Mouse (Mus musculus) gastrocnemius, postnatal 25 days (tissue): ENCODE results near the gene Engase. TPM values are rescaled to one million over a fixed set of nuclear protein-coding genes. Genes with fewer than 3 reads are reported as not detected.

ENCODE experiments used
- DNase-seq: peaks from one replicate; pipeline ENCODE4 v3.0.0; 2022
- long read RNA-seq, 2 experiments: library from polyadenylated mRNA; stranded (forward); transcript quantifications; one replicate each; pipeline ENCODE4 v2.0.0; 2021
- total RNA-seq, 2 experiments: library from RNA; stranded (reverse); gene quantifications; 1 replicate in 1 of 2; 2 replicates in 1 of 2; pipeline ENCODE4 v1.2.3; 2021

Engase gene
- 1 to 10 TPM; 5.4 to 9.5 TPM for total RNA-seq
- long read RNA-seq, experiment 1, partial matches to known transcripts: 0 of 2 reads
- long read RNA-seq, experiment 1, other reads (novel, unspliced or antisense): 2 of 2 reads
- long read RNA-seq, experiment 2, full-length matches to known transcripts: 2 of 4 reads
- long read RNA-seq, experiment 2, partial matches to known transcripts: 0 of 4 reads
- long read RNA-seq, experiment 2, other reads (novel, unspliced or antisense): 2 of 4 reads

DNA sequence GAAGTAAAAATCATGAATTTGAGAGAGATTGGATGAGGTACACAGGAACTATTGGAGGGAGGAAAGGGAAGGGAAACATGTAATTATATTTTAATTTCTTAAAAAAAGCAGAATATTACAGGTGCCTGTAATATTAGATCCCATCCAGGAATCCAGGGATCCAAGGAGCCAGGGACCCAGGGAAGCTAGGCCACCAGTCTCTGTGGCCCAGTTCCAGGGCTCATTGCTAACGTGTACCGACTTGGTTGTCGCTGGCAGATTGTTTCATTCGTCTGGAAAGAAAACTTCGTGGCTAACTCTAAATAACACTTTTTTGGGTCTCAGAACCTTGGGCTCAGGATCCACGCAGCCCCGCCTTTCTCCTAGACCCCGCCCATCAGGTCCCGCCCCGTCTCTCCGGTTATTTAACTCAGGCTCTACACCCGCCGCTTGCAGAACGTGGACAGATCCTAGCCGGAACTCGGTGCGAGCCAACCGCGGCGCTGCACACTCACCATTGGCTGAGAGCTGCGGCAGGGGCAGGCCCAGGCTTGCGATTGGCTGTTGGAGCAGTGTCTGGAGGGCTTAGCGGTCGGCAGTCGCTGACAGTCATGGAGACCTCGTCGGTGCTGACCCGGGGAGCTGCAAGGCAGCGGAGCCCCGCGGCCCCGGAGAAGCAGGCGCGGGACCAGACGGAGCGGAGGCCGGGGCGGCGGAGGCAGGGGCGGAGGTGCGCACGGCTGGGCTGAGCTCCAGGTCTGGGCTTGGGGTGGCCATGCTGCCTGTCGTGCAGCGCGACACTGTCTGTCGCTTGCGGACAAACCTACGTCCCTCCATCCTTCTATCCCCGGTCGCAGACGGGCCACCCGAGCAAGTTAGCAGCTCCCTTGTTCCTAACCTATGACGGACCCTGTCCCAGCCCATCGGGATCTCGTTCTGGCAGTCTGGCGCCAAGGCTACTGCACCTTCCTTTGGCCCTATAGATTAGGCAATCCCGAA is at the start of gene Engase:
Gene Engase, plus strand, starts transcription at position 434 of the 978 bp plus-strand sequence.
- peak; percentile 98 for DNase-seq

DNA sequence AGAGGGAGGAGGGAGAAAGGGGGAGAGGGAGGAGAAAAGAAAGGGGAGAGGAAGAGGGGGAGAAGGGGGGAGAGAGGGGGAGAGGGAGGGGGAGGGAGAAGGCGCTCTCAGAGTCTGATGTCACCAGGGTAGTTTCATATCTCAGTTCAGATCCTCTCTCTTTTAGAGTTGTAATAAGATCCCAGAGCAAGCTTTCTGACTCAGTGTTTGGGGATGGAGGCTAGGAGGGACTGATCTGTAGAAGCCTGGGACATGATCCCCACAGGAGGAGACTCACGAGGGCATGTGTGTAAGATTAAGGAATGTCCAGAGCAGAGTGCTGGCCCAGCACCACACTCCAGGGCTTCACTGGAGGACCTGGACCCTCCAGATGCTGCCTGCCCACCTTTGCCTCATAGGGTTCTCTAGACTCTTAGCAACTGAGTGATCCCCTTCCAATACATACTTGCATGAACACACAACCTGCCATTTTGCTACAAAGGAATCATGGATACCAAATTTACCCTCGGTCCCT is 49.3 kb upstream of the Engase start:
- DNase-seq: no peak

DNA sequence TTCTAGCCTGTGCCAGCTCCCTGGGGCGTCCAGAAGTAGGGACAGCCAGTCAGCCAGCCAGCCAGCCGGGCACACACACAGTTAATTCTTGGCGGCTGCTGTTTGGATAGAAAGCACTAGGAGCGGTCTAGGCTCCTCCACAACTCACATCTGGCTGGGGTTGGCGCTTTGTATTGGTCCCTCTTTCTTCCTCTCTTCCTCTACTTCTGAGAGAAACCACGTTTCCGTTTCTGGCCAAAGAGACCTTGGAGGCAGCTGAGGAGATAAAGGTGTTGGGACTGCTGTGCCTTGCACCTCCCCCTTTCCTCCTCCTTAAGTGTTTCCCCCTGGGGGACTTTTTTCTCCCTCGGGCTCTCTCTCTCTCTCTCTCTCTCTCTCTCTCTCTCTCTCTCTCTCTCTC is 48.6 kb upstream of the Engase start, which contains the start of gene C1qtnf1:
Gene C1qtnf1, plus strand, starts transcription at position 218 of the 400 bp plus-strand sequence.
- no peak for DNase-seq

DNA sequence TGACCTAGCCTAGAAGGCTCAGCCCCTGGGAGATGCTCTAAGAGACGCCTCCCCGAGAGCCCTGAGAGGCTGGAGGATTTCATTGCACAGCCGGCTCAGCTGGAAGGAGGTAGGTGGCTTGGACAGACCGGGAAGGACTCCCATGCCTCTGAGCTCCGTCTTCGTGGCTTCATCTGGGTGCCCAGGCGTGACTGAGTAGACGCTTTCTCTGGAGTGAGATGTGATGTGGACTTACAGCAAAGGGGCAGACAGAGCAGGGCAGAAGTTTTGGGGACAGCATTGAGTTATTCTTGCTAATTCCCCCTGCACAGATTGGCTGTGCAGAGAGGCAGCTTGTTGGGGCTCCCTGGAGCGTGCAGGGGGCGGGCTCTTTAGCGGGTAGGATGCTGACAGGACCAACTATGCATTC is 48.2 kb upstream of the Engase start:
- DNase-seq: no peak

DNA sequence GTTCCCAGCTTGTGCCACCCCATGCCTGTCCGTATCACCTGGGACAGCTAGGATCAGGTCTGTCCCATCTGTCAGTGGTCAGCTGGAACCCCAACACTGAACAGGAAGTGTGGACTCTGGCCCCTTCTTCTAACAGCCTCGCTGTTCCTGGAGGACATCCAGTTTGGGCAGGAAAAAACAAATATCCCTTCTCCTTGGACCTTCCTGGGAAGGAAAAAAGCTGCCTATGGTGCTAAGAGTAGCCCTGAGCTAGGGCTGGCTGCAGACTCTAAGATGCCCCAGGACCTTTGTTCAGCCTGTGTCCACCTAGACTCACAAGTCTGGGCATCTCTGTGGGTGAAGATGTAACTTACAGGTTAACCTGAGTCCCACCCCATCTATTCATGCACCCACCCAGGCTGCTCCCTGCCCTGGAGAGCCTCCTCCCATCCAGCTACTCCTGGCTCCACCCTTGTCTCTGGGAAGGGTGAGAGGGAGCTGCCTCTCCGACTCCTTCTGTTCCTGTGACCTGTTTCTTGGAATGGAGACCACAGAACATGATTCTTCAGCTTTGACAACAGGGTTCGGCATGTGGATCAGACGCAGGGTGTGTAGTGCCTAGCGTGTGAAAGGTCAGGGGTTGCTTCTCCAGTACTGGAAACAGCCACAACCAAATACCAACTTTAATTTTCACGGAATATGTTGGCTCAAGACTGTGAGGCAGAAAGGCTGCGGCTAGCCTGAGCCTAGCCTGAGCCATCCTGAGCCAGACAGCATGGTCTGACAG is 47.5 kb upstream of the Engase start:
- DNase-seq: no peak

DNA sequence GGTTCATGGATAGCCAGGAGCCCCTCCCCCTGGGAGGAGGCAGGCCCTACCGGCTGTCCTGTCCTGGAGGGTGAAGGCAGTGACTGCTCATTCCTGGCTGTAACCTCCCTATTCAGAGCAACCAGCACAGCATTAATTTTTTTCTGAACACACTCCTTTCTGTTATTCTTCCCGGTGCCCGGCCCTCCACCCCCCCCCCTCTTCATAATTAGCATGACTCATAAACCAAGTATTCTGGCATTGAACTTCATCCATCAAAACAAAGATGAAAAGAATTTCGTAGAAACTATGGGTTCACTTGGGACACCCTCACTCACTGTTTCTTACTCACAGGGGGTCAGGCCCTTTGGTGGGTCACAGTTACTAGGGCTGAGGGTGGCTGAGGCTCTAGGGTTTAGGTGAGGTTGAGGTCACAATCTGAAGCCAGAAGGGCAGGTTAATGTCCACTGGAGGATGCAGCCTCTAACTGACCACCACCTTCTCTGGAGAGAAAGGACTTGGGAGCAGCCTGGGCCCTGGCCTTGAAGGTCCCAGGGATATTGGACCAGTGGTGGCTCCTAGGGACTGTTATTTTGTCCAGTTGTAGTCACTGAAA is 46.2 kb upstream of the Engase start:
- DNase-seq: no peak

DNA sequence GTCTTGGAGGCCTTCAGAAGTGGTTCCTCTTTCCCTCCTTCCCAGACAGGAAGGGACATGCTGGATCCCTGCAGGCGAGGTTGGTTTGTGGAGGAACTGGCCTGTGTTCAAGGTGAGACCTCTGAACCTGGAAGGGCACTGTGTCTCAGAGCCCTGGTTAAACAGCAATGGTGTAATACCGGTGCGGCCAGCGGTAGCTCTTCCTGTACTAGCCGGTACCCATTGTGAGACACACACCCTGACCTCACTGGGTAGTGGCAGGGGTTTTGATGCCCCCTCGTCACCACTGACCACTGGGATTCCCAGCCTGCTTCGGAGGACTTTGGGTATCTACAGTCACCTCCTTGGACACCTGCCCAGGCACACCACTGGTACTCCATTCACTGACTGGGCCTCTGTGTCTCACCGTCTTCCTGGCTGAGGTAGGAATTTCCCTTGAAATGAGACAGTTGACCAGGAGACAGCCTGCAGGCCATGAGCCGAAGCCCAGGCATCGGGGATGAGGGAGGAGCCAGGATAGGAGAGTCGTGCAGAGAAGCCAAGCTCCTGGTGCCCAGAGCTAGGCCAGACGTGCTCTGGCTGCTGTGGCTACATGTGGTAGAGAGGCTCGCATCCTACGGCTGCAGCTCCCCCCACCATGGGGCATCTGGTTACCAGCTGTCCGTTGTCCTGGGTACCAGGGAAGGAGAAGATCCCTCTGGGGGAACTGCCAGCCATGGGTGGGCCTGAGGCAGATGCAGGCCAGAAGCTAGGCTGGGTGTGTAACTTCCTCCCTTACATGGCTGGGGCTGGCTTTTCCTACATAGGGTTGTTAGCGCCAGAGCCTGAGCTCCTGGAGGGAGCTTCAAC is 45.3 kb upstream of the Engase start:
- no peak for DNase-seq

DNA sequence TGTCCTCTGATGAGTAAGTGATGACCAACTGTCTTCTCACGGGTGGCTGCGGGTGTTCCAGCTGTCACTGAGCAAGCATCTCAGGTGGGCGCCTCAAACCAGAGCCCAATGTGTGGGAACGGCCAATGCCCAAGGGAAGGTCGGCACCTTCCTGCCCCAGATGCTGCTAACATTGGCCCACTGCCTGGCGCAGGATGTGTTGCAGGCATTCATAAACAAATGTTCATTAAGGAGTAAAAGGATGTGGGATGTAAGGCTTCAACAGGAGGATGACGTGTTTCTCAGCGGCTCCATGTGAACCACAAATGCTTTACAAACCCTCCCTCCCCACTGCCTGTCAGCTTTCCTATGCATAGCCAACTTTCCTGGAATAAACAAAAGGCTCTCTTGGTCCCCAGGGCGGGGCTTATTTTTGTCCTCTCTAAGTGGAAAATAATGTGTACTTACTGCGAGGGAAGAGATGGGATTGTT is 43.2 kb upstream of the Engase start:
- DNase-seq: no peak

DNA sequence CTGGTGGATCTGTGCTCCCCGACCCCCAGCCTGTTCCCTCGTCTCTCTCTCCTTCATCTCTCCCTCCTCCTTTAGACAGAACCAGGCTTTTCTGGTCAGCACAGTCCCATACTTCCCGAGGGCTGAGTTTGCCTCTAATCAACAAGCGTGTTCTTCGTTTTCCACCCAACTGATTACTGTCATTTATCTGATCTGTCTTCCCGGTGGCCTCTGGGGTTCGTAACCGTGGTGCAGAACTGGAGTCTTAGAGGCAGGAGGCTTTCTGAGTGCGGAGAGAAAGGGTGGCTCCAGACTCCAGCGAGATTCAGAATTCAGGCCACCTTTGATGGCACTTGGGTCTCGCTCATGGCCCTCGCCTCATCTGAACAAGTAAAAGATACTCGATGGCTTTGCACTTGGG is 42.5 kb upstream of the Engase start:
- DNase-seq: no peak

DNA sequence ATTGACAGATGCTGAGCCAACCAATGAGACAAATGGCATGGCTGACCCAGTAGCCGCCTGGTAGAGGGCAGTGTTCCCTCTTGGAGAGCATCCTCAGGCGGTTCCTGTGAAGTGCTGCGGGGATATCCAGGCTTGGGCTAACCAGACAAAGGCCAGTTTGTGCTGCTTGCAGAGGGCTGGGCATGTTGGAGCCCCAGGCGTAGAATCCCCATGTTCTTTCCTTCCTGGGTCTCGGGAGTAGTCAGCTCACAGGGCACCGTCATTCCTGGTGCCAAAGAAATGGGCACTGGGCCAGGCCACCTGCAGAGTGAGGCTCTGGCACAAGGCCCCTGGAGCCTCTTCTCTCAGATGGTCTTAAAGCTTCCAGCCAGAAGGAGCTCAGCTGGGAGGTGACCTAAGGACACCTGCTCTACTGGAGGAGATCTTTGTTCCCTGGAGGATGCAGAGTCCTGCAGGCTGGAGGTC is 40.1 kb upstream of the Engase start:
- no peak for DNase-seq

DNA sequence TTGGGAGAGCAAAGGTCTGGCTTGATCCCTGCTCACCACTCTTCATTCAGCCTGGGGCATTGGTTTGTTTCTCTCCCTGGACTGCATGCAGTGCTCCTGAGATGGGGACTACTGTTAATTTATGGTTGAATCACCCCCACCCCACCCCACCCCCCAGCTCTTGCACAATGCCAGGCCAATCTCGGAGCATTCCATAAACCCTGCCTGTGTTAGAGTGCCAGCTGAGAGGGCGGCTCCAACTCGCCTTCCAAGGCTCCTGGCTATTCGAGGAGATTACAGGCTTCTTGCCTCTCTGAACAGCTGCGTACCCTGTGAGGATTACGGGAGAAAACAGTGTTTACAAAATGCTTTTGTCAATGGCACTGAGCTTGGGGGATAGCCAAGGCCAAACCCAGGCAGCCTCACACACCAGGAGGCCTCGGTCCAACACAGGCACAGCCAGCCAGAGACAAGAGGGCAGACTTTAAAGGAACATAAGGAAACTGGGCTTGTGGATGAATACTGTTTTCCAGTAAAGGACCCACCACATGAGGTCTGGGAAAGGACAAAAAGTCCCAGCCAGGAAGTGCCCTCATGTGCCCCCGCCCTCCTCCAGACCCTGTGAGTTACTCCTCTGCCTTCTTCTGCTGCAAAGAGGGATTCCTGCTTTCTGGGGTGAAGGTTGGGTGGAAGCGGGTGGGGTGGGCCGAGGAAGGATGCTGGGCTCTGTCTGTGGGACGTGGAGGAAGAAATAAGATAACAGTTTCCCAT is 37.8 kb upstream of the Engase start:
- no peak for DNase-seq

DNA sequence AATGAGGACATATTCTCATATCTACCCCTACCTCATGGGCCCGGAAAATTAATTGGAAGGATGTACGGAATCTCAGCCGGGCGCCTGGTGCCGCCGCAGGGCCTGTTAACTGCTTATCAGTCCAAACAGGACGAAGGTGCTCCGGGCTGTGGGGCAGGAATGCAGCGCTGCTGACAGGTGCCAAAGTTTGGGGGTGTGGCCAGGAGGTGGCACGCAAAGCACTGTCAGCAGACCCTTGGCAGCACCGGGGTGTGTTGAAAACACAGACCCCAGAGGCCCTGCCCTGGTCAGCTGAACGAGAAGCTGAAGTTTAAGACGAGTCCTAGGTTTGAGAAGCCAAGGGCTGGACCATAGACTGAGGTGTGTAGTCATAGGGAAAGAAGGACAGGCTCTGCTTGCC is 33.9 kb upstream of the Engase start:
- no peak for DNase-seq

DNA sequence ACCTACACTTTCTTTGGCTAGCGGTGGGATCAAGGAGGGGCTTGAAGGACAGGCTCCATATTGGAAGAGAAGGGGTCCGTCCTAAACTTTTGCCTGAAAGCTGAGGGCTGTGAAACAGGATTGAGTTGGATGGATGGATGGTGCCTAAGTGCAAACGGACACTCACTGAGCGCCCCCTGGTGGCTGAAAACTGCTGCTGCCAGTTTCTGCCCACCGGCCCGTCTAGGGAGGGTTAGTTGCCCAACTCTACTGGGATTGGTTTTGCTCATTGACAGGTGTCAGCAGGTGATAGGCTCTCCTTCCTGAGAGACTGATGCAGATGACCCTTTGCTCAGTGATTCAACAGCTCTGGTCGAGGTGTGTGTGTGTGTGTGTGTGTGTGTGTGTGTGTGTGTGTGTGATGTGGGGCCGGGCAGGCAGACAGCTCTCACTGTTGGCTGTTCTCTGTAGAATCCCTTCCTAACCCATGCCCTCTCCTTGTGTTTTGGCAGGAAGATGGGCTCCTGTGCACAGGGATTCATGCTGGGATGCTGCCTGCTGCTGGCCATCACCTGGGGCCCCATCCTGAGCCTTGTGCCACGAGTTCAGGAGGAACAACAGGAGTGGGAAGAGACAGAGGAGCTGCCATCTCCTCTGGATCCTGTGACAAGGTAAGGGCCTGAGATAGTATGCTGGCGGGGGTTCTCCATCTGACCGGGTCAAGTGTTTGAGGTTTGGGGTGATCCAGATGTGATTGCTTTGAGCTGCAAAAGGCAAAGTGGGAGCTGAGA is 33.2 kb upstream of the Engase start:
- no peak for DNase-seq

DNA sequence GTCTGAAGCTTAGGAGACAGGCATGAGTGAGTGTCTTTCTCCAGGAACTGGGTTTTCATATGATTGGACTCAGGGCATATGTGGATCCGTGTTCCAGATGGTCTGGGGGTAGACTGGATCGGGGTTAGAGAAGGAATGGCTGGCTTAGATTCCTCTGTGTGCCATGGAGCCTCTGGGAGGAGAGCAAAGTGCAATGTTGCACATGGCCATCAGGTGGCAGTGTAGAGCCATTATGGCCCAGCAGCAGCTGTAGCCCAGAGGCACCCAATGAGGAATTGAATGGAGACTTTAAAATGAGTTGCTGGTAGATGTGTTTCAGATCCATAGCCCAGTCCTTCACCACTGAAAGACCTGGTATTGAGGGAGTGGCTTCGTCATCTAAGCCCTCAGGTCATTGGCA is 30.8 kb upstream of the Engase start:
- DNase-seq: no peak

DNA sequence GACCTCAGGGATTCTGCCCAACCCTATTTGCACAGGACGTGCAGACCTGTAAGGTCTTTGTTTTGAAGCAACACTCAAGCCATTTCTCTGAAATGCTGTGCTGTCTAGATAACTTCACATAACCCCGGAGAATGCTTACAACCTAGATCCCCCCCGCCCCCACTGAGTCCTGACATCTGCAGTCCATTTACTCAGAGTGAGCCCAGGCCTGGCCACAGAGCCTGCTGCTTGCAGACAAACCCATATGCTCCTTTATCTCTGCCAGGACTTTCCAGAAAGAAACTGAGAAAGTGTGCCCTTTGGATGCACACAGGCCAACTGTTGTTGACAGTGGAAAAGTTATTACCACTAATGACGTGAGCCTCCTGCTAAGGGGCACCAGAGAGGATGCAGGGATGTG is 29.3 kb upstream of the Engase start:
- no peak for DNase-seq

DNA sequence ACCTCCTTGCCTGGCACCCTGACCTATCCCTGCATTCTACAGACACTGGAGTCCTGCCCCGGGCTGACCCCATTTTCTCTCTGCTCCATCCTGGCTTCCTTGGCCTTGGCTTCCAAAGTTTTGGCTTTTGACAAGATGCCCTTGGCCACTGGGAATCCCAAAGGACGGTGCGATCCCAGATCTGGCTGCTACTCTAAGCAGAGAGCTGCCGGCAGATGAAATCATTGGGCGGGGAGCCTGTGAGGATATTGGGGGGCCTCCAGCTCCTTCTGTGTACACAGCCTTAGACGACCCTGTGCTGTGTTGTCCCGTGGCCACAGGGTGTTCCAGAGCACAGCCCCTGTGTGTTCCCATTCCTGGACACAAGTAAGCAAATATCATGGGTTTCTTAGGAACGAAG is 28.2 kb upstream of the Engase start:
- peak; percentile 89 for DNase-seq

DNA sequence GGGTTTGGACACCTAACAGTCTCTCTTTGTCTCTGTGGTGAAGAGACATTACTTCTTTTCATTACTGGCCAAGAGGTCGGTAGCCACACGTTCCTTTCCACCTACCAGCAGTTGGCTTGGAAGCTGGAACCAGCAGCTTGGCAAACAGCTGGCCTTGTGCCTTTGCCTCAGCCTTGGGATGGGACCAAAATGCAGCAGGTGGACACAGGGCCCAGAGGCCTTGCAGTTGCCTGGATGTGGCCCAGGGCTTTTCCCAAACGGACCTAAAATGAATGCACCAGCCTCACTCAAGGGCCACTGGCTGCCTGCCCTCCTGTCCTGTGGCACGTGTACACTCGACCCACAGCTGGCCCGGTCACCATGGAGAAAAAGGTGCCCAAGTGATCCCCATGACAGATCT is 25.4 kb upstream of the Engase start:
- DNase-seq: no peak

DNA sequence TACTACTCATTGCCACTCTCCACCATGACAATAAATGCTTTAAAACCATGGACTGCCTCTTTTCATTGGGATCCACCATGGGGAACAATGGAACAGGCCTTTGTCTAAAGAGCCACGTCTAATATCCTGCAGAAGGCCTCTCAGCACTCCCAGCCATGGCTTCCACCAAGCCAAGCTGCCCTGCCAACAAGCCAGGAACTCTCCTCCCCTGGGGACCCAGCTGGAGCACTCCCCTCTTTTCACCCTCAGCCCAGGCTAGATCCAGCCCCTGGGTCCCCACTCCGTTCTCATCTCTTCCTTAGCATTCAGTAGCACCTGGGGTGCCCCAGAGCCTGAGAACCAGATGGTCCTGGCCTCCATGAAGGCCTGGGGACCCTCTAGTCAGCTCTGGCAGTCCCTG is 23.7 kb upstream of the Engase start:
- no peak for DNase-seq
